Mouse (Mus musculus) inflammation-experienced regulatory T-cells, adult 6 months (primary cell): ENCODE data around the gene Wdr13. TPM values are rescaled to one million over a fixed set of nuclear protein-coding genes. Genes with fewer than 3 reads are reported as not detected.
A peak's percentile ranks its signal among the peaks of the same experiment; 100 is the strongest.

Experiments
- ATAC-seq: one replicate; pipeline ENCODE4 v1.8.0; 2017
- polyA plus RNA-seq, 3 experiments: library from polyadenylated mRNA; unstranded; fragments of 100-300 nt; shearing (Covaris generic); gene quantifications; one replicate each; pipeline ENCODE4 v1.2.1; 2017

Gene Wdr13
- polyA plus RNA-seq: 10 to 100 TPM; 13.8 to 20.4 (median 19.5) TPM

GRCm38 (mm10) chrX:8132017-8132976, at the start of gene Wdr13:
Wdr13 (minus strand) TSS chrX:8132892.
- peak; percentile 80 for ATAC-seq

GRCm38 (mm10) chrX:8179646-8180045, 47.0 kb upstream of the Wdr13 start:
- ATAC-seq: no peak

DNA sequence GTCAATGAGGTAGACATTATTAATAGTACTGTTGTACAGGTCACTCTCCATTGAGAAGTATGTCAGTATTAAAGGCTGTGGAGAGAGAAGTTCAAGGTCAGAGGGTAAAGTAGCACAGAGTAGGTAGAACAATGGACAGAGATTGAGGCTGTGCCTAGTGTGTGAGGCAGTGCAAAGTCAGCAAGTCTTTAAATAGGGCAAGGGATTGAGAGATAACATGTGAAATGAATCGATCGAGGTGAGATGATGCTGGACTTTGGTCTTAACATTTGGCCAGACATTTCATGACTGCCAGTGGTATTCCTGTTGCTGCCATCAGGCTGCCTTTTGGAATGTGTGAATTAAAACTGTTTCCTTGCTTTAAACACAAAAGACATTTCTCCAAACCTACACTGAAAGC, 46.2 kb upstream of the Wdr13 start:
- ATAC-seq: no peak

DNA sequence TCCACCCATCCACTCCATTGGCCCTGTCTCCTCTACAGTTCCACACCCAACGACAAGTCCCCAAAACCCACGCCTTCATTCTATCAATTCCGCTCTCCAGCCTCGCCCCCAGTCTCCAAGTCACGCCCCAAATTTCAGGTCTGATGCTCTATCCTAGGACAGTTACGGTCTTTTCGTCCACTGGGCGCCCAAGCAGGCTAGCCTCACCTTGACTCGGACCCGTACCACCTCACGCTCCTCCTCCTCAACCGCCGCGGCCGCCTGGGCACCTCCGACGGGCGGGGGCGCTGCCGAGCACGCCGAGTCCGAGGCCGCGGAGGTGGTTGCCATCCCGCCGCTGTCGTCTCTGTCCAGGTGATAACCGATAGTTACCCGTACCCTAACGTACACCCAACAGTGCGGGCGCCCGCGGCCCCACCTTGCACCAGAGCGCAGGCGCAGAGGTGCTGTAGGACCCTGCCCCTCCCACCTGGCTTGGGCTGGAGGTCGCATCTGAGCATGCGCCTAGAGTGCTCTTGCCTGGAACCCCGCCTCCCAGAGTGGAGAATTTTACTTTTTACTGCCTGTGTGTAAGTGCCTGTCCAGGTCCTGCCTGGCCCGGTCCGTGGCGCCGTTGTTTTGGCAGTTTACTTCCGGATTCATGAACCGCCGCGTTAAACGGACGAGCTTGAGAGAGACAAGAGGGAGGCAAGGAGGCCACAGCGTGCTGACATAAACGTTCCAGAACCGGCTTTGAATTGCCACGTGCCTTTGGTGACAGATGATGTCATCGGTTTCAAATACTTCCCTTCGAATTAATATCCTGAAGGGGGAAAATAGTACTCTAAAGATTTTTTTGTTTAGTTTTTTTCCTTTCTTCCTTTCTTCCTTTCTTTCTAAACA, 43.1 kb upstream of the Wdr13 start, which contains the start of gene Tbc1d25:
Gene Tbc1d25, minus strand, starts transcription at position 678 of the 882 bp plus-strand sequence.
- peak; percentile 80 for ATAC-seq

DNA sequence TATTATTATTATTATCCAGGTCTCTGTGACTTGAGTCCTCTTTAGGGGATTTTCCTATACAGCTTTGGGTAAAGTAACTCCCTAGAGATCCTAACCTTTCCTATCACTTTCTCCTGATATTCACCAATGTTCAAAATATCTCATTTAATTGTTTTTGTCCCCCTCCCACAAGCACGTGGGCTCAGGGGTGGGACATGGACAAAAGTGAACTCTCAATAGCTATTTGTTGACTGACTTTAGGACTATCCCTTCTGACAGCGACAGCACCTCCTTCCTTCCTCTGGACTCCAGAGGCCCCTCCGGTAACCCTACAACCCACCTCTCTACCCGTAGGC, 42.4 kb upstream of the Wdr13 start:
- ATAC-seq: no peak

- no peak for ATAC-seq
Observed at GRCm38 (mm10) chrX:8167716-8168647, 35.3 kb upstream of the Wdr13 start.

DNA sequence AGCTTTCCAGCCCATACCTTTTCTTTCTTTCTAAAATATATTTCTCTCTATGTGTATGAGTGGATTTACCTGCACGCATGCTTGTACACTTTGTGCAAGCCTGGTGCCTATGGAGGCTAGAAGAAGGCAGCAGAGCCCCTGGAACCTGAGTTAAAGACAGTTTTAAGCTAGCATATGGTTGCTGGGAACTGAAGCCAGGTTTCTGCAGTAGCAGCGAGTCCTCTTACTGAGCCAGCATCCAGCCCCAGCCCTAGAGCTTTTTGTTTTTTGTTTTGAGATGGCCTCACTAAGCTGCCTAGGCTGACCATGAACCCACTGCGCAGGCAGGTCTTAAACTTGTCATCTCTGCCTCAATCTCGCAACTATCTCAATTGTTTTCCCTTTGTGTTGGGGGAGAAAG, 31.8 kb upstream of the Wdr13 start:
- ATAC-seq: no peak

DNA sequence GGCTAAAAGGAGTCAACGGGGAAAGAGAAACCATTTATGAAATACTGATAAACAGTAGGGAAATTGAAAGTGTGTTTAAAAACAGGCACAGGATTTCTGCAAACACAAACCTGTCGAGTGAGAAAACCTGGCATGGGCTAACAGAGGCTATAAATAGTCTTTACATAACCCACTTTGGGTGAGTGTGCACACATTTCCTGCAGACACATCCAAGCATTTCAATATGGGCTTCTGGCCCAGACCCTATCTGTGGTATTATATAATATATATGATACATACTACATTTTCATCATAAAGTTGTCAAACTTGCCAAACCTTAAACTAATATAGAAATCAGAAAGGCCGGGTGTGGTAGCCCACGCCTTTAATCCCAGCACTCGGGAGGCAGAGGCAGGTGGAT, 30.4 kb upstream of the Wdr13 start:
- no peak for ATAC-seq

- peak; percentile 84 for ATAC-seq
Observed at GRCm38 (mm10) chrX:8145153-8145991, 12.7 kb upstream of the Wdr13 start, which contains the start of gene Rbm3. Rbm3 (minus strand) TSS chrX:8145880.

DNA sequence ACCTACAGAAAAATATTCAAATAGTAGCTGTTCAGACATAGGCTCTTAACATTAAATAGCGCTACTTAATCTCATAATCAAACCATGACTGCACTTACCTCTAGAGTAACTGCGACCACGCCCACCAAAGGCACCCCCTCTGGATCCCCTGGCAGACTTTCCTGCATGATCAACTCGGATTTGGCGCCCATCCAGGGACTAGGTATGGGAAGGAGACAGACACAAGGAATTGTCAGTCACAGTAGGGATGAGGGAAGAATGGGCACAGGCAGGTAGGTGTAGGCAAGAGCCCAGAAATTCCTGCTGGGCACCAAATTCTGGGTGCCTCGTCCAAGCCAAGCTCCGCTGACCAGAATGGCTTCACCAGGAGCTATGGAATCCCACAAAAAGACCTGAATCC, 11.1 kb upstream of the Wdr13 start:
- no peak for ATAC-seq

- no peak for ATAC-seq
Observed at GRCm38 (mm10) chrX:8142948-8143347, 10.3 kb upstream of the Wdr13 start.

DNA sequence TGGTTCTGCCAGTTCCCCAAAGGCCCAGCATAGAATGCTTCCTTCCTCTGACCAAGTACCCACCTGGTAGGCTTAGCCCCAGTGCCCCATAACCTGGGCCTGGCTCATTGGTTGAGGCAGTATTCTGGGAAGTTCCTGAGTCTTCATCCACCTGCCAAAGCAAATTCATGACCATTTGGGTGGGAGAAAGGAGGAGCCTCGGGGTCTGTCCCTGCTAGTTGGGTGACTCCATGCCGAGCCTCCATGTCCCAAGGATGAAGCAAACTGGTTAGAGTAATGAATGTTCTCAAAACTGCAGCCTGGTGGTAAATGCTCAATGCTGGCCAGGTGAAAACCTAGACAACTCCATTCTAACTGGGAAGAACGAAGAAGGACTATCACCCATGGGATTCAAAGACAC, 8.4 kb upstream of the Wdr13 start:
- no peak for ATAC-seq

- no peak for ATAC-seq
Observed at GRCm38 (mm10) chrX:8140446-8140845, 7.8 kb upstream of the Wdr13 start.

DNA sequence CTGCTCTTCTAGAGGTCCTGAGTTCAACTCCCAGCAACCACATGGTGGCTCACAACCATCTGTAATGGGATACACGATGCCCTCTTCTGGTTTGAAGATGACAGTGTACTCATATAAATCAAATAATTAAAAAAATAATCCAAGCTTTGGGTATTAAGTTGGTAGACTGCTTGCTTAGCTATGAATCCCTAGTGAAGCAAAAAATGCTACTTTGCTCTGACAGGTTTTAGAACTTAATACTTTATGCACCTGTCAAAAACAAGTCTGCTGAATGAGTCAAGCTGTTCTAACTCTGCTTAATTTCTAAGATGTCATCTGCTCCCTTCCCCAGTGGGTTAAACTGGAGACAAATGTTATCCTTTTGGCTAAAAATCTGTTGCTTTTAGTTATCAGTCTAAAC, 6.8 kb upstream of the Wdr13 start:
- ATAC-seq: no peak

- ATAC-seq: no peak
Observed at GRCm38 (mm10) chrX:8135886-8136285, 3.2 kb upstream of the Wdr13 start.

DNA sequence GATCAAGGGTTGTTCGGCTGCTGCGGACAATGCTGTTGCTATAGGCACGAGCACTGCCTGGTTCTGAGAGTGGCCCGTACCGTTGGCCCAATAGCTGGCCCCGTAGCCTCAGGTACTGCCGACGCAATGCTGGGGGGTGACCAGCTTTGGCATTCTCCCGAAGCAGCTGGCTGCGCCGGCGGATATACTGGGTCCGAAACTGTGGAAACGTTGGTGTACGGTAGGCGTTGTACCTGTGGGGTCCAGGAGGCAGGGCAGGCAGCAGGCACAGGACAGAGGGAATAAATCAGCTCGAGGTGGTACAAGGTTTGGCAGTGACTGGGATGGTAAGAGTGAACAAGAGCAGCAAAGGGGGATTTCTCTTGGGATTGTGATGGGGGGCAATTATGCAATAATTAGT, 1.3 kb downstream of the Wdr13 start:
- ATAC-seq: no peak

DNA sequence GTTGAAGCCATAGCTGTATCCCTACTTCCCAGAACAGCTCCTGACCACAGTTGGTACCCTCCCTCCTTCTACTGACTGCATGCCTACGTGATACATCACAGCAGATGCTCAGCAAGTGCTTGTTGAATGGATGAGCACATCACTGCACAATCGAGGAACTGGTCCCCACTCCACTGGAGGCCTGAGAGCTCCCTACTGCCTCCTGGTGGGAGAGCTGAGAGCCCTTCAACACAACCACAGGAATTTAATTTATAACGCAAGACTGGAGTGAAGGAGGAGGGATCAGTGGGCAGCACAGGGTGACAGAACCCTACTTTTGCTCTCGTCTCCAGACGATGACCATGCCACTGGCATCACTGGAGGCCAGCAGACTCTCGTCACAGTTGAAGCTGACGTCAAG, 7.5 kb downstream of the Wdr13 start:
- ATAC-seq: no peak

- no peak for ATAC-seq
Observed at GRCm38 (mm10) chrX:8123821-8124470, 8.7 kb downstream of the Wdr13 start.

DNA sequence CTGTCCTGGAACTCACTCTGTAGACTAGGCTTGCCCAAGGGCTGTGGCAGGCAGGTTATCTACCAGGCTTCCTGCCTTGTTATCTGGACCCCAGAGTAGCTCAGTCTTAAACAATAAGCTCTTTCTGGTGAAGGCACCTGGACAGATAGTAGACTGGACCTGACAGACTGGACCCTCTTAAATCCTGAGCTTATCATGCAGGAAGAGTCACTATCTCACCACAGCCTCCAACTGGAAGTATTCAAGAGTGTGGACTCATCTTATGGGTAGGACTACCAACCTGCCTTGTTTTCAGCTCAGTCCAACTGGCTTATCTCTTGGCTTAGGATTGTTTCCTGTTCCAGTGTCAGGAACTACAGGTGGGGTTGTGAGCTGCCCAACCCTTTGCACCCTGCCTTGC, 15.4 kb downstream of the Wdr13 start:
- ATAC-seq: no peak

GRCm38 (mm10) chrX:8115275-8115674, 17.4 kb downstream of the Wdr13 start:
- ATAC-seq: peak; percentile 41

- ATAC-seq: no peak
Observed at GRCm38 (mm10) chrX:8105019-8105418, 27.7 kb downstream of the Wdr13 start.
